In the genomic region with DNA sequence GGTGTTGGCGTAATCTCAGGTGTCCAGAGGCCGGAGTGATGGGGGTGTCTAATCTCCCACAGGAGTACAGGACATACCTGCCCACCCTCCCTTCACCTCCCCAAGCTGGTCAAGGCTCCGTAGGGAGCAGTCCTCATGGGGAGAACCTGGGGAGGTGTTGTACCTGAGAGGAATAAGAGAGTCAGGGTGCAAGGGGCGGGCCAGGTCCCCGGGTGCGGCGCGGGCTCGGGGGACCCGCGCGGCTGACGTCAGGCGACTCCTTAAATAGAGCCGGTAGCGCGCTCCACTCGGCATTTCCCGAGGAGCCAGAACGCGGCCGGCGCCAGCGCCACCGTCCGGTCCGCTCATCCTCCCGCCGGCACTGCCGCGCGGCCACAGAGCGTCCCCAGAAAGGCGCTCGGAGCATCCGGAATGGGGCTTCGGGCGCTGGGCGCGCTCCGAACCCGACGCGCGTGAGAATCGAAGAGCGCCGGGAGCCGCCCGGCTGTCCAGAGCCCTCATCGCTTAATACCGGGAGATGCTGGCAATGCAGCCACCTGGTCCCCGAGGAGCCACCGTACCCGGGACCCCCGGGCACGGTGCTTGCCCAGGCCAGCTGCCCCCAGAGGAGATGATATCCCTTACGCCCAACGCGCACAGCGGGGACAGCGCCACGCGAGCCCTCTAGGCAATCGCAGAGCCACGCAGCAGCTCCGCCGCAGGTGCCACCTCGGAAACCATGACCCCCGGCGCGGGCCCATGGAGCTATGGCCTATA, we compare ENCODE assay signal across 7 mouse cellular contexts. TPM values are rescaled to one million over a fixed set of nuclear protein-coding genes. Genes with fewer than 3 reads are reported as not detected.
DNase-seq lines count a peak whose midpoint lies in the region; ATAC-seq and TF ChIP-seq lines count a peak whose summit lies in the region.

No protein-coding gene starts in this region.

- no peaks in the 10 kb centered on the region for H3K36me3 ChIP-seq in lung, embryonic 15.5 days
- no peaks in the 10 kb centered on the region for H3K36me3 ChIP-seq in embryonic facial prominence, embryonic 11.5 days (replicated peaks; ENCODE audit: control insufficient read depth, insufficient read depth, low read depth, low read length)
- no peaks in the 10 kb centered on the region for H3K36me3 ChIP-seq in hindbrain, embryonic 16.5 days (ENCODE audit: control insufficient read depth, insufficient read depth, low read length)
- H3K36me3 ChIP-seq in stomach, embryonic 16.5 days (ENCODE audit: control insufficient read depth, insufficient read depth, low read length): no peaks in the 10 kb centered on the region

- DNase-seq in lung, postnatal 4 days: no peak
- peak; percentile 45 for DNase-seq in embryonic facial prominence, embryonic 11.5 days (ENCODE audit: low spot score)
- DNase-seq in mesoderm, embryonic 11.5 days (ENCODE audit: low read depth, low spot score): peak; percentile 41
- no peak for DNase-seq in gastrocnemius, adult 2 months

- H3K27ac ChIP-seq in lung, embryonic 15.5 days: no peak overlapping the region
- no peak overlapping the region for H3K27ac ChIP-seq in embryonic facial prominence, embryonic 11.5 days (replicated peaks; ENCODE audit: low read depth, low read length)
- no peak overlapping the region for H3K27ac ChIP-seq in hindbrain, embryonic 16.5 days (ENCODE audit: low read depth, low read length)
- no peak overlapping the region for H3K27ac ChIP-seq in stomach, embryonic 16.5 days (ENCODE audit: low read length)
- H3K27ac ChIP-seq in gastrocnemius, adult 2 months: no peak overlapping the region

- no peak overlapping the region for H3K4me3 ChIP-seq in lung, embryonic 15.5 days
- H3K4me3 ChIP-seq in embryonic facial prominence, embryonic 11.5 days (ENCODE audit: low read depth, low read length): peak overlapping the region; percentile 27
- peak overlapping the region; percentile 59 for H3K4me3 ChIP-seq in hindbrain, embryonic 16.5 days (ENCODE audit: low read length)
- peak overlapping the region; percentile 18 for H3K4me3 ChIP-seq in stomach, embryonic 16.5 days (replicated peaks; ENCODE audit: low read length)
- no peak overlapping the region for H3K4me3 ChIP-seq in gastrocnemius, adult 2 months

- ATAC-seq in lung, embryonic 15.5 days (ENCODE audit: borderline replicate concordance, extremely low read depth, low FRiP score, low TSS enrichment): peak; percentile 46
- peak; percentile 20; the same call in 1 of the 2 replicates for ATAC-seq in embryonic facial prominence, embryonic 11.5 days (replicated peaks; ENCODE audit: insufficient number of reproducible peaks, low FRiP score, low TSS enrichment, low read depth)
- ATAC-seq in hindbrain, embryonic 16.5 days: peak; percentile 66
- peak; percentile 26; the same call in 1 of the 2 replicates for ATAC-seq in stomach, embryonic 16.5 days (ENCODE audit: insufficient read depth, low FRiP score)

- H3K4me1 ChIP-seq in lung, embryonic 15.5 days: no peaks in the 10 kb centered on the region; the same call in 1 of the 2 replicates
- no peaks in the 10 kb centered on the region; the same call in 1 of the 2 replicates for H3K4me1 ChIP-seq in embryonic facial prominence, embryonic 11.5 days (ENCODE audit: control insufficient read depth, insufficient read depth, low read length)
- H3K4me1 ChIP-seq in hindbrain, embryonic 16.5 days (ENCODE audit: control insufficient read depth, insufficient read depth, low read depth, low read length): peaks cover 11% of the 10 kb centered on the region; the same call in 1 of the 2 replicates
- H3K4me1 ChIP-seq in stomach, embryonic 16.5 days (ENCODE audit: control insufficient read depth, insufficient read depth, low read length): peaks cover 7% of the 10 kb centered on the region; the same call in 1 of the 2 replicates

- intact Hi-C loops in gastrocnemius, adult 2 months (cut with DNase I): no loop called here

- no peaks in the 10 kb centered on the region for H3K9me3 ChIP-seq in lung, embryonic 15.5 days
- H3K9me3 ChIP-seq in embryonic facial prominence, embryonic 11.5 days (replicated peaks; ENCODE audit: control insufficient read depth, low read length): no peaks in the 10 kb centered on the region
- no peaks in the 10 kb centered on the region for H3K9me3 ChIP-seq in hindbrain, embryonic 16.5 days (ENCODE audit: control insufficient read depth, low read length)
- H3K9me3 ChIP-seq in stomach, embryonic 16.5 days (replicated peaks; ENCODE audit: control insufficient read depth, low read length): no peaks in the 10 kb centered on the region

- H3K4me2 ChIP-seq in lung, embryonic 15.5 days: peak overlapping the region; percentile 13; the same call in 1 of the 2 replicates
- H3K4me2 ChIP-seq in embryonic facial prominence, embryonic 11.5 days (ENCODE audit: low read depth, low read length): peak overlapping the region; percentile 35
- H3K4me2 ChIP-seq in hindbrain, embryonic 16.5 days (ENCODE audit: low read length): peak overlapping the region; percentile 88
- H3K4me2 ChIP-seq in stomach, embryonic 16.5 days (ENCODE audit: low read depth, low read length): peak overlapping the region; percentile 36

- no peak for TF ChIP-seq CTCF in gastrocnemius, adult 2 months (IDR thresholded peaks at IDR 0.05)

- peaks cover 42% of the 10 kb centered on the region for H3K27me3 ChIP-seq in lung, embryonic 15.5 days
- H3K27me3 ChIP-seq in embryonic facial prominence, embryonic 11.5 days (ENCODE audit: control insufficient read depth, insufficient read depth, low read length): peaks cover 30% of the 10 kb centered on the region
- peaks cover 30% of the 10 kb centered on the region for H3K27me3 ChIP-seq in hindbrain, embryonic 16.5 days (replicated peaks; ENCODE audit: control insufficient read depth, insufficient read depth, low read length)
- H3K27me3 ChIP-seq in stomach, embryonic 16.5 days (ENCODE audit: control insufficient read depth, insufficient read depth, low read length): peaks cover 35% of the 10 kb centered on the region

- 2% methylated on average over 72 of the region's 72 CpGs for WGBS in lung, embryonic 15.5 days
- WGBS in embryonic facial prominence, embryonic 11.5 days: 2% methylated on average over 72 of the region's 72 CpGs
- WGBS in hindbrain, embryonic 16.5 days: under 1% methylated on average over 52 of the region's 72 CpGs
- 3% methylated on average over 63 of the region's 72 CpGs for WGBS in stomach, embryonic 16.5 days

- no peak overlapping the region for H3K9ac ChIP-seq in lung, embryonic 15.5 days
- H3K9ac ChIP-seq in embryonic facial prominence, embryonic 11.5 days (replicated peaks; ENCODE audit: low read length): no peak overlapping the region
- peak overlapping the region; percentile 65 for H3K9ac ChIP-seq in hindbrain, embryonic 16.5 days (ENCODE audit: low read depth, low read length)
- no peak overlapping the region for H3K9ac ChIP-seq in stomach, embryonic 16.5 days (ENCODE audit: low read length)

RNA-seq across cellular contexts. Expression of gene Hs3st2, which starts 0.5 kb away (rescaled TPM):
- polyA plus RNA-seq in lung, embryonic 15.5 days (2015; fragmentation: Nextera tagmentation; extraction: Ambion mirVana): 0.20 and 0.39 TPM in 2 replicates
- polyA plus RNA-seq in embryonic facial prominence, embryonic 11.5 days (2014; fragmentation: Nextera tagmentation; extraction: Ambion mirVana): 0.74 and 1.2 TPM in 2 replicates
- 19.7 and 20.2 TPM in 2 replicates for polyA plus RNA-seq in hindbrain, embryonic 16.5 days (2015; fragmentation: Nextera tagmentation; extraction: Ambion mirVana)
- 1.1 and 1.6 TPM in 2 replicates for polyA plus RNA-seq in stomach, embryonic 16.5 days (2015; fragmentation: Nextera tagmentation; extraction: Ambion mirVana)
- not detected for total RNA-seq in gastrocnemius, adult 2 months (2021)

Comparison
In these comparisons a context has a peak if more than half of its experiments do, and no peak if none do; other contexts are left out.
1. H3K4me2 ChIP-seq: peak in every context shown above with its lines; median percentile 88 in hindbrain, embryonic 16.5 days; 36 in stomach, embryonic 16.5 days; 35 in embryonic facial prominence, embryonic 11.5 days; 13 in lung, embryonic 15.5 days.
2. H3K4me3 ChIP-seq: peak in embryonic facial prominence, embryonic 11.5 days (single experiment), hindbrain, embryonic 16.5 days (single experiment) and stomach, embryonic 16.5 days (single experiment); none in lung, embryonic 15.5 days (single experiment) and gastrocnemius, adult 2 months (single experiment).
3. DNase-seq: peak in embryonic facial prominence, embryonic 11.5 days (single experiment) and mesoderm, embryonic 11.5 days (single experiment); none in lung, postnatal 4 days (0 of 2) and gastrocnemius, adult 2 months (single experiment).
4. Peak in every context shown above with its lines, with median percentiles within 50 percentile points of each other: ATAC-seq.